Mouse (Mus musculus) brain, adult 2 months (tissue): Measurements from ENCODE around the gene Mroh9.

Source experiments
- DNase-seq: peaks from one replicate; pipeline ENCODE4 v3.0.0; 2011; ENCODE audit warnings: low read depth, low spot score

The Mroh9 gene

GRCm38 (mm10) chr1:163085570-163085969 lies at the start of gene Mroh9:
Mroh9 (minus strand) TSS chr1:163085670.
- no peak for DNase-seq

GRCm38 (mm10) chr1:163129976-163130375 lies 44.5 kb upstream of the Mroh9 start:
- no peak for DNase-seq

- peak; percentile 41 for DNase-seq
These were observed 43.8 kb upstream of the Mroh9 start for GRCm38 (mm10) chr1:163129129-163129900.

- DNase-seq, result peak; percentile 51
These were observed 40.9 kb upstream of the Mroh9 start for GRCm38 (mm10) chr1:163126175-163126881.

DNA sequence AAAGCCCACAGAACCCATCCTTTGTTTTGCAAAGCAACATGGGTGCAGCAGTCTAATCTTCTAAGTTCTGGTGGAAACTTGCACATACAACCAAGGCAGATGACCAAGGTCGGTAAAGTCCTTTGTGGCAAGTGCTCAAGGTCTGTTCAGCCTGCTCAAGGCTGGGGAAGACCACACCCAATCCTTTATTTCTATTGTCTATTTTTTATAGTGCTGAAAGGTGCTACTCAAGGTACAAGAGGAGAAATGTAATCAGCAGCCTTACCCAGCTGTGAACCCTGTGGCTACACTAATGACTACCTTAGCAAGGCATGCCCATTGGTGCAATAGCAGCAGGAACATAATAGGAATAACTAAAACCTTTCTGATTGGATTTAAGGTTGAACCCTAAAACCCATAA lies 36.9 kb upstream of the Mroh9 start:
- no peak for DNase-seq

- DNase-seq, result peak; percentile 4
These were observed 28.1 kb upstream of the Mroh9 start for GRCm38 (mm10) chr1:163113461-163114174.

DNA sequence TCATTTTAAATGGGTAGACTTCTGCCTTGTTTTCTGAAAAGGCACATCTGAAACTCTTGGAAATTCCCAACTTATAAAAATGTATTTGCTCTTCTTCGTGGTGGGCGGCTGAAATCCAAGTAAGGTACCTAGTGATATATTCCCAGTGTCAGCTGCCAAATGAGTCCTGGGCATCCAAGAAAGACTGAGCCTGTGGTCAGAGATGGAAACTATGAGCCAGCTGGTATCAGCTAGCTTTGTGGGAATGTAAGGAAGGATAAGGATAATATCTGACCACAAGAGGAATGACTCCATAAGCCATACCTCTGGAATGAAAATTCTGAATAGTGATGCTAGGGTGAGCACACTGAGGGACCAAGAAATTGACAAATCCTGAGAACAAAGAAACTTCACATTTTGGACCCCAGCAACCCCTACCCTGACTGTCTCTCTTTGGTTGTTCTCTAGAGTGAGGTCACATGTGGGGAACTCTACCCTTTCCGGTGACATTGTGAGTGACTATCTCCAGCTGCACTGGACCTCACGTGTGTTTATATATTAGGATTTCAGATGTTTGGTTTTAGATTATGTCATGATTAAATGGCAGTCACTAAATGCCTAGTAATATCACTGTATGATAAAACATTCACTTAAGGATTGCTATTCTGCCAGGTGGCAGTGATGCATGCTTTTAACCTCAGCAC lies 27.2 kb upstream of the Mroh9 start:
- no peak for DNase-seq

DNA sequence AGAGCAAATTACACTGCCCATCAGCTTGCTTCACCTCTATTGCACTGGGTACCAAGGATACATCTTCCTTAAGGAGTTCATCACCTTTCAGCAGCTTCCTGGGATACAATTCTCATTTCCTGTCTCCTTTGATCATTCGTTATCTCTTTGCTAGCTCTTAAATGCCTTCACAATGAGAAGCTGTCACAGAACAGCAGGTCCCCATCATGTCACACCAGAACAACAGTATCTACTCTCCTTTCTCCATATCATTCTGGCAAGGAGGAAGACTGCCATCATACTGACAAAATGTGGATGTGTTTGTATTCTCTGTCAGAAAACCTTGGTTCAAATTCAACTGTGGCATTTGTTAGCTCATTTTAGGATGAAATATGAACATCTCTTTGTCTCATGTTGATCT lies 19.5 kb upstream of the Mroh9 start:
- DNase-seq, result no peak

DNA sequence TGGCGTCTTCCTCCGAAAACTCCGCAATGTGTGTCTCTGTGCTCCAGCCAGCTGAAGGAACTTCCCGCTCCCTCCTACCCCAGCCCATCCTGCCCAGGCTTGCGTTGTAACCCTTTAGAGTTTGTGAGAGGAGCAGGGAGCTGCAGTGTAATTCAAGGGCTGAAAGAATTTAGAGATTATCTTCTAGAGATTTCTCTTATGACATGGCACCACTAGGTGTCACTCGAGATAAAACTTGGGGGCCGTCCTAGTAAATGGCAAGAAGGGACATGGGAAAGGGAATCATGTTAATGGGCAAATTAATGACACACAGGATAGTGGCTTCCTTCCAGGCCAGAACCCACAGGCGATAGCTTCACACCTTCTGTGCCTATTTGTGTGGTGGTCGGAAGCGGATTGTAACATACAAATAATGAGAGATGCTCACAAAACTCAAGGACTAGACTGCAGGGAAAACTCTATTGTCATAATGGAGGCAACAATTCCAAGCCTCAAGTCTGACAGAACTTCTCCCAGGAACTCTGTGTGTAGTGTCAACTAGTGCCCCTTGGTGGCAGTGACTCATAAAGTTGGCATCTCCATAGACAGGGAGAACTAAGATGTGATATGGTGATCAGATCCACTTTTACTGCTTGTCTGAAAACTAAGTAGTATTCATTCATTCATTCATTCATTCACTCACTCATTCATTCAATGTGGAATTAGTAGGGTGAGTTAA lies 6.1 kb upstream of the Mroh9 start:
- DNase-seq, result peak; percentile 43

- peak; percentile 61 for DNase-seq
These were observed 15.0 kb downstream of the Mroh9 start for GRCm38 (mm10) chr1:163070502-163070901.

DNA sequence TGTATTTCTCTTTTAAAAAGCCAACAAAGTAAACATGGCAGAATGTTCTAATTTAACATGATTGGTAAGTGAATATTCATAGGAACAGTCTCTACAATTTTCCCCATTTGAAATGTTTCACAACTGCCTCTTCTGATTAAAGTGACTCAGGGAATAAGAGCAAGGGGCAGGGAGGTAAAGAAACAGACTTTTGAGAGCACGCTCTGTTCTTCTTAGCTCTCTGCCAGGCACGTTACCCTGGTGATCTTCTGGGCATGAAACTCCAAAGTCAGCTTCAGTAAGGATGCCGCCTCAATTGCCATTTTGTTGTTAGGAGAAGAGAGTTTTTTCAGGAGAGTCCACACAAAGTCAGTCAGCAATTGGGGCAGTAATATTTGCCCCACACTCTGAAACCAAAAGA lies 25.1 kb downstream of the Mroh9 start:
- DNase-seq, result peak; percentile 27

DNA sequence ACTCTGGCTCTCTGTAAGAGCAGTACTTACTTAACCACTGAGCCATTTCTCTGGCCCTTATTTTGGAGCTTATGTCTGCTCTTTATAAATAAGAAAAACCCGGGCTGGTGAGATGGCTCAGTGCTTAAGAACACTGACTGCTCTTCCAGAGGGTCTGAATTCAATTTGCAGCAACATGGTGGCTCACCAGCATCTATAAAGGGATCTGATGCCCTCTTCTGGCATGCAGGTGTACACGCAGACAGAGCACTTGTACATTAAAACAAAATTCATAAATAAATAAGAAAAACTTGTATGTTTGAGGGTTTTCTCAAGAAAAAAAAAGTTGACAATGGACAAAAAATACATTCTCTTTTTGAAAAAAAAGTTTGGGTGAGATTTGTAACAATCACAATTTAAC lies 28.1 kb downstream of the Mroh9 start:
- DNase-seq, result peak; percentile 45

- no peak for DNase-seq
These were observed 29.8 kb downstream of the Mroh9 start for GRCm38 (mm10) chr1:163055629-163056028.

DNA sequence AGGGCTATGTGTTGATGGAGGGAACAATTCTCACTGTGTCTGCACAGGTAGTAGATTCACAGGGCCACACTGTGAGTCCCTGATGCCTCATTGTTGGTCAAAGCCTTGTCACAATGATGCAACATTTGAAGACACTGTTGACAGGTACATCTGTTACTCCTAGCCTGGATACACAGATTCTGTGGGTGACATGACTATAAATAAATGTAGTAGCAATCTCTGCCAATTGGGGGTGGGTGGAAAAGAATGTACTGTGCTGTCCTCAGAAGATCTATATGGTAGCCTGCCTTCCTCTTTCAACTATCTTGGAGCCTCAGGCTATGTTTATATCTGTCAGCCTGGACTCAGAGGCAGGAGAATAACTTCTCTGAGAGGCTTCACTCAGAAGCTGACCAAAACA lies 62.4 kb downstream of the Mroh9 start:
- peak; percentile 34 for DNase-seq

- DNase-seq, result no peak
These were observed 76.2 kb downstream of the Mroh9 start for GRCm38 (mm10) chr1:163009220-163009619.

DNA sequence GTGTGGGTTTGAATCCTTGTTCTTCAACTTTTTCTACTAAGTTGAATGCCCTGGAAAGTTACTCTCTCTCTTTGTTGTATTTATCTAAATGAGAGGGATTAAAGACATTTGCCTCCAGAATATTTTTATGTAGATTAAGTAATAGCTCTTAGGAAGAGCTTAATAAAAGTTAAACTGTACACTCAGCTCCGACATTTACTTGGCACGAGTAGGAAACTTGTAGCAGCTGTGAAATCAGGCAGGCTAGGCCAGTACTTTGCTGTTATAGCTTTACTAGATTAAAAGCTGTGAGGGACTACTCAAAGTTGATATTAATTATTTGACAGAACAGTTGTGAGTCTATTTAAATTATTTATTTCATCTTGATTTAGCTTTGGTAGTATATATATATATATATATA lies 82.0 kb downstream of the Mroh9 start:
- no peak for DNase-seq

- peak; percentile 6 for DNase-seq
These were observed 84.1 kb downstream of the Mroh9 start for GRCm38 (mm10) chr1:163001271-163001829.

DNA sequence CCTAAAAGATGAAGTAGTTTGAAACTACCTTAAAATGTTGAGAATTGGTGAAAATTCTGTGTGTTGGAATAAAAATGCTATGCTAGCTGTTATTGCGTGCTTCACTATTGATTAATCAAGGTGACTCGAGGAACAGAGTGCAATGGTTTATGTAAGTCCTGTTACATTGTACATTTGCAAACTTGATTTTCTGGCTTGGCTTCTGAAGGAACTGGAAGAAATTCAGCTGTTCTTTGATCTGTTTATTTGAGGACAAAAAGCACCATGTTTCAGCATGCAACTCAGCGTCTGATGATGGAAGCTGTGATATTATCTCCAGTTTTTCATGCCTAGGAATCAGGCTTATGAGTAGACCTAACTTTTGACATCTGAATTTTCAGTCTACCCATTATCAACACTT lies 97.9 kb downstream of the Mroh9 start:
- no peak for DNase-seq

DNA sequence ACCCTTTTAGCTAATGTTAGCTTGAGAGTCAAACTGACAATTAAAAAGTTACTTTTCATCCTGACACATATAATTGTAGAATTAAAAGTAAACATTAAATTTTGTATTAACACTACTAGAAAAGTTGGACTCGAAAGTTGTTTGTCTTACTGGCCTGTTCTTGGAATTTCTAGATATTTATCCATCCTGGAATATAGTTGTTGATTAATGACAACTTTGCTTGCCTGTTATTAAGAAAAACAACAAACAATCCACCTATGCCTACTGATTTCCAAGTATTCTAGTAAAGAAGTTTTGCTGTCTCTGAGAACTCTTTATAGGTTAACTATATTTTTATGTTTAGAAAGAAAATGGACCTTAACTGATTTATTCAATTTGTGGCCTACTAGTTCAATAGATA lies 98.7 kb downstream of the Mroh9 start:
- no peak for DNase-seq

DNA sequence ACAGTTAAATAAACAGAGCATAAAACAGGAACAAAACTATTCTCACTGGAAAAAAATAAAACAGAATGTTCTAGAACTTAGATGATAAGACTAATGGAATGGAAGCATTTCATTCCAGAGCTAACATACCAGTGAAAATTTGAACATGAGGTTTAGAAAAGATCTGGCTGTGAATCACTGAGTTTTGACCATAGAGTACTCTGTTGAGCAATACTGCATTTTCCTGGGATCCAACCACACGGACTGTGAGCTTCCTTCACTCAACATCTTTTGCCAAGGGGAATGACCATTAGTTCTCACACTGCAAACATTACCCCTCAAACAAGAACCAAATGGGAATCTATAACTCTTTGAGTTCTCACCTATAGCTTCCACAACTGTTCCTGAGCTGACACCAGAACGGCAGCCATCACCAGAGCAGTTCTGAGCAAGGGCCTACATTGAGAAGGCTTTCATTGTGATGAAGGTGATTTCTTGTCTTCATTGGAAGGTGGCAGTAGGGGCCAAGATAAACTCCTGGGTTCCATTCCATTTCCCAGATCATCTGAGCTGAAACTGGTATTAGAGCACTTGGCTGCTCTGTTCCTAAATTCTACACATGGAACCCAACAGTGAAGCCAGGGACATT lies 99.2 kb downstream of the Mroh9 start:
- no peak for DNase-seq
